Mouse (Mus musculus) forebrain, embryonic 14.5 days (tissue): Measurements from ENCODE around the gene Ccdc177. TPM values are rescaled to one million over a fixed set of nuclear protein-coding genes. Genes with fewer than 3 reads are reported as not detected.

ENCODE experiments used
- ATAC-seq: fragments of 200-750 bp; cut with Nextera tagmentation; 2 replicates; pipeline ENCODE4 v1.8.0; 2017; ENCODE audit warnings: mild to moderate bottlenecking, moderate library complexity
- DNase-seq: peaks from one replicate; pipeline ENCODE4 v3.0.0-alpha.2; 2015; ENCODE audit warnings: low spot score
- H3K27ac ChIP-seq: fragments of 300-500 bp; sonication (generic); 2 replicates; pipeline ENCODE4 v1.5.1; 2014; ENCODE audit warnings: low read depth, mild to moderate bottlenecking, control low read depth, low read length, moderate library complexity
- H3K27me3 ChIP-seq: fragments of 300-500 bp; sonication (generic); replicated peaks from 2 replicates; pipeline ENCODE4 v1.6.1; 2014; ENCODE audit warnings: low read length, control low read depth, mixed read lengths; ENCODE audit not compliant: control insufficient read depth, insufficient read depth
- H3K36me3 ChIP-seq: fragments of 300-500 bp; sonication (generic); 2 replicates; pipeline ENCODE4 v1.6.1; 2014; ENCODE audit warnings: low read length, control low read depth; ENCODE audit not compliant: control insufficient read depth, insufficient read depth
- H3K4me1 ChIP-seq: fragments of 300-500 bp; sonication (generic); 2 replicates; pipeline ENCODE4 v1.6.1; 2014; ENCODE audit warnings: antibody characterized with exemption, low read length, control low read depth; ENCODE audit not compliant: control insufficient read depth, insufficient read depth
- H3K4me2 ChIP-seq: fragments of 300-500 bp; sonication (generic); 2 replicates; pipeline ENCODE4 v1.6.1; 2014; ENCODE audit warnings: mild to moderate bottlenecking, control low read depth, low read length
- H3K4me3 ChIP-seq: fragments of 300-500 bp; sonication (generic); 2 replicates; pipeline ENCODE4 v1.5.1; 2014; ENCODE audit warnings: low read depth, low read length, control low read depth
- H3K9ac ChIP-seq: fragments of 300-500 bp; sonication (generic); 2 replicates; pipeline ENCODE4 v1.6.1; 2014; ENCODE audit warnings: mild to moderate bottlenecking, low read length, control low read depth, moderate library complexity
- H3K9me3 ChIP-seq: fragments of 300-500 bp; sonication (generic); replicated peaks from 2 replicates; pipeline ENCODE4 v1.6.1; 2016; ENCODE audit warnings: low read length, control low read depth, mixed read lengths; ENCODE audit not compliant: control insufficient read depth
- WGBS: fragments of 180-500 bp; shearing (Covaris S2); extraction: QIAGEN DNeasy Blood & Tissue Kit; methylation state at CpG from one replicate; pipeline ENCODE4 v1.1.7; 2014; 5-methylcytosine and 5-hydroxymethylcytosine counted together
- polyA plus RNA-seq: library from polyadenylated mRNA; unstranded; fragments of >200 nt; fragmentation: Nextera tagmentation; extraction: Ambion mirVana; gene quantifications from 2 replicates; pipeline ENCODE4 v1.2.1, GENCODE M21; 2014

Ccdc177 gene
- polyA plus RNA-seq, 1 experiment from 2014 or later, result 6.7 TPM

GRCm38 (mm10) chr12:80734526-80735470 is 25.7 kb downstream of the Ccdc177 start:
- 68% methylated on average over 13 of the region's 13 CpGs for whole genome bisulfite sequencing
- ATAC-seq (no peak), DNase-seq (no peak)
- H3K27ac ChIP-seq, result no peak overlapping the region
- no peak overlapping the region for H3K4me2 ChIP-seq
- no peaks in the 10 kb centered on the region for H3K27me3 ChIP-seq
- 0 out of 2 replicates have a peak overlapping the region, but pooled peaks have one; percentile 7 for H3K9ac ChIP-seq
- no peaks in the 10 kb centered on the region for H3K9me3 ChIP-seq
- H3K4me3 ChIP-seq, result no peak overlapping the region
- peaks cover 18% of the 10 kb centered on the region for H3K4me1 ChIP-seq
- no peaks in the 10 kb centered on the region for H3K36me3 ChIP-seq

GRCm38 (mm10) chr12:80730567-80730966 is 29.9 kb downstream of the Ccdc177 start:
- H3K9me3 ChIP-seq, result no peaks in the 10 kb centered on the region
- H3K4me2 ChIP-seq, result peak overlapping the region; percentile 16; the same call in 1 of the 2 replicates
- no peak overlapping the region for H3K9ac ChIP-seq
- peak; percentile 90 for DNase-seq
- no peaks in the 10 kb centered on the region for H3K36me3 ChIP-seq
- no peaks in the 10 kb centered on the region for H3K4me1 ChIP-seq
- no peak overlapping the region for H3K4me3 ChIP-seq
- peak; percentile 91 for ATAC-seq
- no peaks in the 10 kb centered on the region for H3K27me3 ChIP-seq
- 5% methylated on average over 9 of the region's 9 CpGs for WGBS
- peak overlapping the region; percentile 15; the same call in 1 of the 2 replicates for H3K27ac ChIP-seq

GRCm38 (mm10) chr12:80729758-80730530 is 30.5 kb downstream of the Ccdc177 start:
- no peaks in the 10 kb centered on the region for H3K9me3 ChIP-seq
- no peaks in the 10 kb centered on the region for H3K36me3 ChIP-seq
- H3K9ac ChIP-seq, result no peak overlapping the region
- 76% methylated on average over 12 of the region's 12 CpGs for WGBS
- no peaks in the 10 kb centered on the region for H3K27me3 ChIP-seq
- 0 out of 2 replicates have a peak overlapping the region, but pooled peaks have one; percentile 15 for H3K27ac ChIP-seq
- H3K4me3 ChIP-seq, result no peak overlapping the region
- H3K4me2 ChIP-seq, result 0 out of 2 replicates have a peak overlapping the region, but pooled peaks have one; percentile 16
- no peaks in the 10 kb centered on the region for H3K4me1 ChIP-seq
- DNase-seq, result peak; percentile 79
- ATAC-seq, result peak; percentile 51

GRCm38 (mm10) chr12:80728814-80729213 is 31.7 kb downstream of the Ccdc177 start:
- H3K27ac ChIP-seq, result no peak overlapping the region
- DNase-seq, result peak; percentile 39
- no peak overlapping the region for H3K4me3 ChIP-seq
- no peak overlapping the region for H3K9ac ChIP-seq
- no peaks in the 10 kb centered on the region for H3K9me3 ChIP-seq
- 46% methylated on average over 2 of the region's 2 CpGs for WGBS
- no peaks in the 10 kb centered on the region for H3K36me3 ChIP-seq
- ATAC-seq, result no peak
- H3K4me1 ChIP-seq, result no peaks in the 10 kb centered on the region
- no peaks in the 10 kb centered on the region for H3K27me3 ChIP-seq
- no peak overlapping the region for H3K4me2 ChIP-seq

- no peak overlapping the region for H3K27ac ChIP-seq
- no peaks in the 10 kb centered on the region for H3K9me3 ChIP-seq
- ATAC-seq (no peak), DNase-seq (no peak)
- H3K9ac ChIP-seq, result no peak overlapping the region
- no peaks in the 10 kb centered on the region for H3K27me3 ChIP-seq
- H3K4me1 ChIP-seq, result no peaks in the 10 kb centered on the region
- 29% methylated on average over 1 of the region's 1 CpGs for WGBS
- H3K4me2 ChIP-seq, result no peak overlapping the region
- no peak overlapping the region for H3K4me3 ChIP-seq
- H3K36me3 ChIP-seq, result no peaks in the 10 kb centered on the region
Measured at GRCm38 (mm10) chr12:80728207-80728606, 32.3 kb downstream of the Ccdc177 start.

GRCm38 (mm10) chr12:80724853-80725559 is 35.5 kb downstream of the Ccdc177 start:
- peak; percentile 85 for DNase-seq
- Histone ChIP-seq H3K4me3 (no peak overlapping the region), H3K27me3 (no peaks in the 10 kb centered on the region), H3K9ac (no peak overlapping the region), H3K9me3 (no peaks in the 10 kb centered on the region), H3K4me1 (no peaks in the 10 kb centered on the region), H3K27ac (no peak overlapping the region), H3K4me2 (no peak overlapping the region), H3K36me3 (no peaks in the 10 kb centered on the region)
- 26% methylated on average over 10 of the region's 10 CpGs for WGBS
- peak; percentile 50; the same call in 1 of the 2 replicates for ATAC-seq

- Histone ChIP-seq H3K36me3 (no peaks in the 10 kb centered on the region), H3K4me3 (no peak overlapping the region), H3K9ac (no peak overlapping the region), H3K4me1 (no peaks in the 10 kb centered on the region), H3K27me3 (no peaks in the 10 kb centered on the region), H3K27ac (no peak overlapping the region), H3K9me3 (no peaks in the 10 kb centered on the region), H3K4me2 (no peak overlapping the region)
- WGBS, result 91% methylated on average over 15 of the region's 15 CpGs
- no peak for DNase-seq
- no peak for ATAC-seq
Measured at GRCm38 (mm10) chr12:80721458-80721857, 39.0 kb downstream of the Ccdc177 start.

GRCm38 (mm10) chr12:80720507-80720906 is 40.0 kb downstream of the Ccdc177 start:
- Histone ChIP-seq H3K27ac (no peak overlapping the region), H3K9me3 (no peaks in the 10 kb centered on the region), H3K4me3 (no peak overlapping the region), H3K27me3 (no peaks in the 10 kb centered on the region), H3K36me3 (no peaks in the 10 kb centered on the region), H3K4me2 (no peak overlapping the region), H3K4me1 (no peaks in the 10 kb centered on the region), H3K9ac (no peak overlapping the region)
- 71% methylated on average over 12 of the region's 12 CpGs for WGBS
- ATAC-seq (no peak), DNase-seq (no peak)
